Mouse (Mus musculus) kidney, adult 2 months (tissue): ENCODE data around the gene Tff2.

ENCODE experiments used
- CTCF ChIP-seq: fragments of 200-500 bp; conservative IDR thresholded peaks from 2 replicates; pipeline ENCODE4 v1.5.1; 2011; ENCODE audit warnings: low read depth, mild to moderate bottlenecking, control low read depth, low read length, moderate library complexity, mixed read lengths; ENCODE audit not compliant: insufficient read depth, insufficient read length
- POLR2A ChIP-seq: fragments of 200-500 bp; IDR thresholded peaks from one replicate; pipeline ENCODE4 v1.6.1; 2011; ENCODE audit warnings: low read depth, low read length, control low read depth

GRCm38 (mm10) chr17:31108388-31108787 lies 35.7 kb downstream of the Tff2 start:
- TF ChIP-seq POLR2A (no peak), CTCF (no peak)
